Mouse (Mus musculus): ENCODE results near the gene Tox2.

Tox2 gene

DNA sequence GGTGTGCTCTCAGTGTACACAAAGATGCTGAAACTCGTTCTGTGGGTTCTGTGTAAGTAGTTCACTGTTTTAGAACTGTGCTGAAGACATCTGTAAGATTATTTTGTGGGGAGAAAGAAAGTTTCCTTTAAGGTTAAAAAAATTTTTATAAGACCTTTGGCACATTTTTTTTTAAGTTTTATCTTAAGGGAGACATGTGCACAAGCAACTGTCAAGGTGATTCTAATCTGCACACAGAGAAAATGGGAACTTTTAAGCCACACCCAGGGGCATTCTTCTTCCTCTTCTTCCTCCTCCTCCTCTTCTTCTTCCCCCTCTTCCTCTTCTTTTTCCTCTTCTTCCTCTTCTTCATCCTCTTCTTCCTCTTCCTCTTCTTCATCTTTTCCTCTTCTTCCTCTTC lies 120.2 kb downstream of the Tox2 start:
- no peak for DNase-seq (ENCODE audit: low spot score)

DNA sequence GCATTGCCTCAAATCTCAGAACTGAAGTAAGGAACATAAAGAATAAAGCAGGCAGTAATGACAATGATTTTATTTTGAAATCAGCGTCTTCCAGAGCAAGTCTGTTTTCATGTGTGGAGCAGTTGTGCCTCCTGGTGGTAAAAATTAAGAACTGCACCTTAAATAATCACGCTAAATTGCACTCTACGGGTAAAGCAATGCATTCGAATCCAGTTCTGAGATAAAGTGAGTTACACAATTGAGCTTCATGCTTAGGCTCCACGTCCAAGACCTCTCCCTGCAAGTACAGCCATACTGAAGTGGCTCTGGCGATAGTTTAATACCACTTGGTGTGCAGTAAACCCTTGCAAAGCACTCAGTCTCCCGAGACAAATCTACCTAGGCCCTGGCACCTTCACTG lies 127.8 kb downstream of the Tox2 start:
- DNase-seq (ENCODE audit: low spot score) = no peak

DNA sequence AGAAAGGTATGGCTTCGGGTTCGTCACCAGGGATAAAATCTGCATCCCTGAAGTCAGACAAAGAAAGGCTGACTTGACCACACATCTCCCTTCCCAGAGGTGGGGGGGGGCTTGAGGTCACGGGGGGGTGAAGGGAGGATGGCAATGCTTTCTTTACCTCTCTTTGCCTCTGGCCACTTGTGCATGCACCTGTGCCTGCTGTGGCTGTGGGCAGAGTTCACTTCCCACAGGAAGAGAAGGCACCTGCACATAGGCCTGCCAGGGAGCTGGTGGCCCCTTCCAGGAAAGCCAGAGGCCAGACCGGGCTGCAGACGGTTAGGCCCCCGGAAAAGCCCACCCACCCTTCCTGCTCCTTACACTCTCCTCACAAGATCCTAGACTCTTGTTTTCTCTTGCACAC lies 128.5 kb downstream of the Tox2 start:
- no peak for DNase-seq (ENCODE audit: low spot score)

DNA sequence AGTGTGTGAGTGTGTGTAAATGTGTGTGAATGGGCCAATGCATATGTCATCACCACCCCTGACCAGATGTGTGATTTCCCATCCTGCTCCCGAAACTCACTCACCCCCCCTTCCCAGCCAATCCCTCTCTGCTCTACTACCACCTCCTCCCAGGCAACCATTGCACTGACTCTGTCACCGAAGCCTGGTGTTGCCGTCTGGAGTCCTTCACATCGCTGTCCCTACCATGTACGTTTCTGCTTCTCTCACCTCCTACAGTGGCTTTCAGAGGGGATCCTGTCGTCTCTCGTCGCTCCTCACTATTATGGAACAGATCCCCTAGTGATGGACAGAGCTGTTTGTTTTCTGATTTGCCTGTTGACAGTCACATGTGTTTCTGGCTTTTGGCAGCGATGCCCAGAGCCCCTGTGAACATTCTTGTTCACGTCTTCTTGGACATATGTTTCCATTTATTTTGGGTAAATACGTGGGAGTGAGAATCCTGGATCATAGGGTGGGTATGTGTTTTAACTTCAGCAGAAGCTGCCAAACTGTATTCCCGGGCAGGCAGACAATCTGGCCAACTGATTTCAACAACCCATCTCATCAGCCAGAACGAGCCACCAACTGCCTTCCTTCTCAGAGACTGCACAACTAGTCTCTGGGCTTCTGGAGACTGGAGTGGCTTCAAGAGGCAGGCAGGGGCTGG lies 129.6 kb downstream of the Tox2 start:
- no peak for DNase-seq (ENCODE audit: low spot score)

DNA sequence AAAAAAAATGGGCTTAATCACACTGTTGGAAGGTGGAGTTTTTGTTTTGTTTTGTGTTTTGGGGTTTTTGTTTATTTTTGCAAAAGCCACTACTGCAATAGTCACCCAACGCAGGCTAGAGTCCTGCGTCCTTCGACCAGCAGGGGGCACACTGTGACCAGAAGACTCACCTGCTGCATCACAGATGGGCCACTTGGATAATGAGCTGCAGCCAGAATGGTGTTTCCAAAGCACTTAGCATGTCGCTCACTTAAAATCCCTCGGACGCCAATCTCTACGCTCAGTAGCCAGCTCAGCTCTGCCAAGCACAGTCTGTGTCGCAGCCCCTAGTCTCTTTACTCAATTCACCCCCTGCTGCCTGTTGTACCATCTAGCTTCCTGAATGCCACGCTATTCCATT lies 137.3 kb downstream of the Tox2 start:
- DNase-seq (ENCODE audit: low spot score) = no peak

DNA sequence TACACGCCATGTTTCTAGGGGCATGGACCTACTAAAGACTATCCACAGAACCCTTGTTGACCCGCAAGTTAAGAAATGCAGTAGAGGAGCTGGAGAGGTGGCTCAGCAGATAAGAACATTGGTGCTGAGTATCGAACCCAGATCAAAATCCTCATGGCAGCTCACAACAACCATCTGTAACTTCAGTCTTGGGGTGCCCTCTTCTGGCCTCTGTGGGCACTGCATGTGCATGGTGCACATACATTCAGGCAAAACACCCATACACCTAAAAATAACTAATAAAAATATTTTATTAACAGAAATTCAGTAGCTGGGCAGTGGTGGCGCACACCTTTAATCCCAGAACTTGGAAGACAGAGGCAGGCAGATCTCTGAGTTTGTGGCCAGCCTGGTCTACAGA lies 140.7 kb downstream of the Tox2 start:
- DNase-seq (ENCODE audit: low spot score) = no peak

DNA sequence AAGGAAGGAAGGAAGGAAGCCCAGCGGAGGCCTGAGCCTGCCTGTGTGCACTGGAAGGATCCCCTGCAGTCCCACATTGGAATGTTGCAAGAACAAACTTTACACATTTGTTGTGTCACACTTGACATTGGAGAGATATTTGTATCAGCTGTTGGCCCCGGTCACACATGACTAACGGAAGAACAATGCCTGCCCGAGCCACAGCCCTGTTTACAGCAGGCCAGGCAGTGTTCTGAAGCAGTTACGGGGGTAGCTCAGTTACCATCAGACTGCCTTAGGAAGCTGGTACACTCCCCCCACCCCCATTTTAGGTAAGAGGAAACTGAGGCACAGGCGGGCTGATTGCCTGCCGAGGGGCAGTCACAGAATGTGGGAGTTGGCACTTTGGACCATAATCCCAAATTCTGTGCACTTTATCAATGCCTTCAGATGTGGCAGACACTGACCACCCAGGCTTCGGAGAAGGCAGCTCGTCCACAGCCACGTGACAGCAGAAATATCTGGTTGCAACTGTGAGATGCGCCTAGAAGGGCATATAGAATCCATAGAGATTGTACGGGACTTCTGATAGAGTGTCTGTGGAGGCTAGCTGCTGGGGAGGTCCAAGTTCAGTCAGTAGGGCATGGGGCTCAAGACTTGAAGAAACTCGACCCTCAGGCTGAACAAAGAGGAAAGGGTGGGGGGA lies 142.2 kb downstream of the Tox2 start:
- DNase-seq (ENCODE audit: low spot score) = no peak

DNA sequence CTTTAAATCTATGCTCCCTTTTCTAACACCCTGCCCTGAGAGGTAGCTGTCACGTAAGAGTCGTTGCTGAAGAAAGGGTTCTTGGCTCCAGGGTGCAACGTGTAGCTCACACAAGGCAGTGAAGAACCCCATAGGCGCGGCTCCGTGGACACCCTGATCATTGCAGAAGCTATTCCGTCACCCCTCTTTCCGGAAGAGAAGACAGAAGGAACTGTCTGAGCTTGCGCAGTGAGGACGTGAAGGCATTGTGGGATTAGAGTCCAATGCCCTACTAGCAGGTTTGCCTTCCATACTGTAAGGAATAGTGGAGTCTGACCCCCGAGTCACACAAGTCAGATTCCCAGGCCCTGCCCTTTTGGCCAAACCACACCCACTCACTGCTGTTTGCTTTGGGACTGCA lies 143.6 kb downstream of the Tox2 start:
- no peak for DNase-seq (ENCODE audit: low spot score)

DNA sequence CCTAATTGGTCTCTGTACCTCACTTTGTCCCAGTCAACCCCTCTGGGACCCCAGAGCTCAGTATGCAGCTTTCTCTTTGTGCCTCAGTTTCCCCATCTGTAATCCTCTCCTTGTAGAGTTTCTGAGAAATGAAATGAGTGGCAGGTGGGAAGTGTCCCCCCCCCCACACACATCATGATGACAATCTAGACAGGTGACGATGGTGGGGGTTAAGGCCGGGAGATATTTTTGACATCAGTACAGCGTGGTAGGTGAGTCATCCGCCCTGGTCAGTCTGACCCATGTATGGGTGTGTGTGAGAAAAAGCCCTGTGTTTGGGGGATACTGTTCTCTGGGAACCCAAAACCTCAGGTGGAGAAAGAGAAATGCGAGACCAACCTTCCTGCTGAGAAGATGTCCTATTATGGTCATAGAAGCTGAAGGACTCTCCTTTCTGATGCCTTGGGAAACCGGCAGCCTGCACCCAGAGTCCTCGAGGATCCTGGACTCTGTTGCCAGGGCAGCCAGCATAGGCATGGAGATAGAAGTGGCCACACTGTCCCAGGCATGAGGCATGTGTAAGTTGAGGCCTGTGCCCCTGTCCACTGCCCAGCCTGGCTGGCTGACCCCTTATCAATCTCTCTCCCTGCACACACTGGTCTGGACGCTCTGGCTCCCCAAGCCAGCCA lies 144.7 kb downstream of the Tox2 start:
- no peak for DNase-seq (ENCODE audit: low spot score)

DNA sequence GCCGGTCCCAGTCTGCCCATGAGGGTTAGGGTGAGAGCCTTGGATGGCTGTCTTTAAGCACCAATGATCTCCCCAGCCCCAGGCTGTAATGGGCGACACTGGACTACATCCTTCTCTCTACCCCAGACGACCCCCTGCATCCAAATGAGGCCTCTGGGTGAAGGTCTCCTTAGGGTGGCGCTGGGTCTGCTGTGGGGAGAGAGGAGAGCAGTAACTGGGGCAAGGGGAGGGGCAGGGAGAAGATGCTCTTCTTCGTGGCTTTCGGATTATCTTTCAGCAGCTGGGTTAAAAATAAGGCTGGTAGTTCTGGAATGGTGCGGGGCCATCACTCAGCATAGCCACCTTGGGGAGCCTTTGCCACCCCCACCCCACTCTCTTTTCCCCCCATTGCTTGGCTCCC lies 145.8 kb downstream of the Tox2 start:
- DNase-seq (ENCODE audit: low spot score) = no peak

DNA sequence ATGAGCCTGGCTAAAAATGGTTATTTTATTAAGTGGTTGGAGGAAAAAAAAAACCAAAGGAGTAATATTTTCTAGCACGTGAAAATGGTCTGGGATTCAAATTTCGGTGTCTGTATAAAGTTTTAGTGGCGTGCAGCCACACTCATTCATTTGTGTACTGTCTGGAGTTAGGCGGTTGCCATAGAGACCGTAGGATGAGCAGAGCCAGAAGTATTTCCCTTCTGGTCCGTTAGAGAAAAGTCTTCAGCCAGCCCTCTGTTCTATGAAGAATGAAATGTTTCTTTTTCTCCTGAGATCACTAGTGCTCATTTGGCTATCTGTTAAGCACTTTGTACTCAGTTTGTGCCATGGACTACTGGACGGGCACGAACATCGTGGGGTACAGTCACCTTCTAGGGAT lies 146.5 kb downstream of the Tox2 start:
- DNase-seq (ENCODE audit: low spot score) = no peak

DNA sequence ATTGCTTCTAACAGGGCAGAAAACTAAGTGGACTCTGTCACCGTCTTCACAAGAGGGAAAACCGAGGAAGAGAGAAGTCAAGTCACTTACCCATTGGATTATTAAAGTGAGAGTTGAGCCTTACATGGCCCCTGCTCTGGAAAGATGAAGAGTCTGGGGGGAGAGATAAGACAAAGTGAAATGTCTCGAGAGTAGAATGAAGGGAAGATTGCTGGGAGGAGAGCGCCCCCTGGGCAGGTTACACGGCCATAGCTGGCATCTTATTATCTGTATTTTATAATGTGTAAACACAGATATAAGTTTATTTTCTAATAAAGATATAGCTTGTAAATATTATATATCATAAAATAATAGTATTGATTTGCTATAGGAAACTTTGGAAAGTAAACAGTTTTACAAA lies 147.5 kb downstream of the Tox2 start:
- DNase-seq (ENCODE audit: low spot score) = no peak

DNA sequence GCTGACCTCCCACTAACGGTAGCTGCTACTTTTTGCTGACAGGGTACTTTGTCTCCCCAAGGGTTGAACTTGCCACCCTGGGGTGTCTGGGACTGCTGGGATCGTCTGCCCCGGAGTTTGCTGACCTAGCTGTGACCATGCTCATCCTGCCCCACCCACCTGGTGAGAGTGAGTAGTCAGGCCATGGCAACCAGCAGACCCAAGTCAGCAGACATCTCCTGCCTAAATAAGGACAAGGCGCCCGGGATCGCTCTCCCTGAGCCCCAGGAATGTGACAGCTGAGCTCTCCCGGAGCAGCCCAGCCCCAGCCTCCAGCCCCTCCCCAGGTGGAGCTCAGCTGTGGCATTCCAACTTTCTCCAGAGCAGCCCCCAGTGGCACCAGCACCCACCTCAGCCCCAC lies 150.8 kb downstream of the Tox2 start:
- DNase-seq (ENCODE audit: low spot score) = no peak

DNA sequence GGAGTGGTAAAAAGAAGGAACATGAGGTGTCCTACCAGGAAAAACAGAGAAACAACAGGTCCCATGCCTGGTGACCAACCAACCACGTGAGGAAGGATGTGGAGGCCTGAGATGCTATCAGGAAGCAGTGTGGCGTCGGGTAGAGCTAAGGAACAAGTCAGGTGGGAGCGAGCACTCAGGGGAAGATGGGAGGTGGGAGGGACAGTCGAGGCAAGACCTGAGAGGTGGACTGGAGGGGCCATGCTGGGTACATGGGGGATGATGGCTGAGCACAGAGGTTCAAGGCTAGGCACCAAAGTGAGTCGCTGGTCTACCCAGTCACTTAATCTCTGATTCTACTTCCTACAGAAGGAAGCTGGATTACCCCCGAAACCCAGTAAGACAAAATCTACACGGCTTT lies 152.7 kb downstream of the Tox2 start:
- DNase-seq (ENCODE audit: low spot score) = no peak

DNA sequence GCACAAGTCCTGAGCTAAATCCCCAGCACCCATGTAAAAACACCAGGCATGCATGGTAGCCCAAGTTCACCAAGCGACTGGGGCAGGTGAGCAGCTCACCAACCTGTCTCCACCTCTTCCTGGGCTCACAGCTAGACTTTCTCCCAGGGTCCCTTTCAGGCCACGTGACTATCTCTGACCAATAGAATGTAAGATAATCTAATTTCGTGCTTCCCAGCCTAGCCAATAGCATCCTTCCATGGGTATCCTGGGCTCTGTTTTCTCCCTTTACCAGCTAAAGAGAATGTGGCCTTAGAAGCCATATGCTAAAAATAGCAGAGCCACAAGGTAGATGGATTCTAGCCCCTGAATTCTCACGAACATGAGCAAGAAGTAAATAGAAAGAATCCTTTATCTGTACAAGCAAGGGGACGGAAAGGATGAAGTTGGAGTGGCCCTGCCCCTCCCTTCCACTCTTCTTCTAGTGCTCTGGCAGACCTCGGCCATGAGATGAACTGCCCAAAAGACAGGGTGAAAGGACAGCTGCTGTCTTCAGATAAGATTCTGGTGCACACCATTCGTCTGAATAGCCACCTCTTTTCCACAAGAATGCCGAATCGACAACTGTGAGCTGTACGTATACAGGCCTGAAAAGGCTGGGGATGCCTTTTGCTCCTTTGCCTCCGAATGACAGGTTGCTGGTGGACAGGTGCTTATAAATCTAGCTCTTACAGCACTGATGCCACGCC lies 153.4 kb downstream of the Tox2 start:
- no peak for DNase-seq (ENCODE audit: low spot score)

DNA sequence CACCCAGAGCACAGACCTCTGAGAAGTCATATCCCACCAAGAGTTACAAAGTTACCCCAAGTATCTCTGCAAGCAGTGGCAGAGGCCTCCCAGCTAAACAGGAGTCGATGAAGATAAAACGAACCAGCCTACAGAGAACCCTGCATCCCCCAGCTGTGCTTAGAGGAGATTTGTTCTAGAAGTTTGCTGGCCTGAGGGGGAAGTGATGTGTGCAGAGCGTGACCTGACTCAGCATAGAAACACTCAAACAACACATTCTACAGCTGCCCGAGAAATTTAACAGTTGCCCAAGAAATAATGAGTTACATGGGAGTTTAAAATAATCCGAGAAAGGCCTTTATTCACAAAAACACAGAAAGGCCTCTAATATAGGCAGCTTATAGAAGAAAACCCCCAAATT lies 155.7 kb downstream of the Tox2 start:
- no peak for DNase-seq (ENCODE audit: low spot score)

DNA sequence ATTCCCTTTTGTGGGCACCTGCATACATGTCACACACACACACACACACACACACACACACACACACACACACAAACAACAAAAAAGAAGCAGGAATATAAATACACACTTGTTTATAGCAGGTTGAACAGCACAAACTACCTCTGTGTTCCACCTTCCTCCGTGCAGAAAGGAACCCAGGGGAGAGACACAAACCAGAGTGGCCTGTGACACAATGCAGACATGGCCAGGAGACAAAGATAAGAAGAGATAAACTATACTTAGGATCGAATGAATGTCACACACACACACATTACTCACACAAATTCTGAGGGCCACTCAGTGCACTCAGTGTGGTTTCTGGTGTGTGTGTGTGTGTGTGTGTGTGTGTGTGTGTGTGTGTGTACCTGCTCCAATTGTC lies 156.3 kb downstream of the Tox2 start:
- no peak for DNase-seq (ENCODE audit: low spot score)

DNA sequence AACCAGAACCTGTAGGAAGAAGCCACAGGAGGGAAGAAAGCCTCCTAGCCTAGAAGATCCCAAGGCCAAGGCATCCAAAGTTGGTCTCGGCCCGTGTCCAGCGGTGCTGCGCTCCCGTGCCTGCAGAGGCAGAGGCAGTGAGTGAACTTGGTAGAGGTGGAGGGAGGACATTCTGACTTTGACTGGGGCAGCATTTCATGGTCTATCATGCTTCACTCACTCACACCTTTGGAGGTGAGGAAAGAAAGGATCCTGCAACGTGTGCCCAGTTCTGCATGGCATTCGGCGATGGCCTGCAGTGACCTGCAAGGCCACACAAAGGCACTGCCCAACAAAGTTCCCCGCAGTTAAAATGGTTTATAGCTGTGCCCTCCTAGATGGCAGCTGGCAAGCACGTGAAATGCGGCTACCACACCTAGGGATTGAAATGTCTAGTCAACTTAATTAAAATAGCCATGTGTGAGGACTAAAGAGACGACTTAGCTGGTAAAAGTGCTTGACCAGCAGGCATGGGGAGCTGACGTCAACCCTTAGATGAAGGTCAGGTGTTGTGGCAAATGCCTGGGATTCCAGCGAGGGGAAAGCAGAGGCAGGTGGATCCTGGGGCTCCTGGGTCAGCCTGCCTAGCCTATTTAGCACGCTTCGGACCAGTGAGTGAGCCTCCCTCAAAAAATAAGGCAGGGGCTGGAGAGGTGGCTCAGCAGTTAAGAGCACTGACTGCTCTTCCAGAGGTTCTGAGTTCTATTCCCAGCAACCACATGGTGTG lies 158.1 kb downstream of the Tox2 start:
- no peak for DNase-seq (ENCODE audit: low spot score)

DNA sequence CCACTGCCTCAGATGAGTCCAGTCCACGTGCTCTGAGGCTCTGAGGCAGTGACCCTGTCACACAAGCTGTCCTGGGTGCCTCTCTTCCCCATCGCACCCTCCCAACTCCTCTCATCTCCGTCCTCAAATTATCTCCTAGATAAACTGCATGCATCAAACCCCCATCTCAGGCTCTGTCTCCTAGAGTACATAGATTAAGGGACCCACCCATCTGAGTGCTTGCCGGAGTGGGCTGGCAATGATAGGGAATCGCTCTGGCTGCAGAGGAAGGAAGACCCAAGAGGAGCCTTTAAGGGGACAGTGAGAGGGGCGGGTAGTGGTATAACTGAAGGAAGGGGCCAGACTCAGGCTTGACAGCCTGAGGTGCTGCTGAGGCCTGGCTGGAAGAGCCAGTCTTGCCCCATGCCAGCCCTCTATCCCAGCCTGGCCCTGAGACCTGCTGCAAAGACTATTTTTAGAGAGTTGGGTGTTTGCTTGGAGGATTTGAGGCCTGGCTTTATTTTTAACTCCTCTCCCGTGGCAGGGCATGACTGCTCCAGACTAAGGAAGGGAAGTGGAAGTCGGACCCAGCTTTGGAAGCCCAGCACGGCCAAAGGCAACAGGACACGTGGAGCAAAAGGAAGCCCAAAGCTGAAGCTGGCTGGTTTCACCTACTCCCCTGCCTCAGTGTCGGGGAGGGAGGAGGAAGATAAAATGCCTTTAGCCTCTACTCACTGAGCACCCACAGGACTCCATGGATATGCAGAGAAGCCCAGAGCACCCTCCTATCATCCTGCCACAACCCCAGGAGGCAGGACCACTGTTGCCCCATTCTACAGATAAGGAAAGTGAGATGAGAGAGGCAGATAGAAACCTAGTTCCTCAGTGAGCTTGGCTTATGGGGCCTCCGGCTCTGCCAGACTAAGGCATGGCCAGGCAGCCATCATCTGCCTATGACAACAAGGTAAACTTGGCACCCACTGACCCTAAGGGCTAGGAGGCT lies 160.3 kb downstream of the Tox2 start:
- DNase-seq (ENCODE audit: low spot score) = no peak

DNA sequence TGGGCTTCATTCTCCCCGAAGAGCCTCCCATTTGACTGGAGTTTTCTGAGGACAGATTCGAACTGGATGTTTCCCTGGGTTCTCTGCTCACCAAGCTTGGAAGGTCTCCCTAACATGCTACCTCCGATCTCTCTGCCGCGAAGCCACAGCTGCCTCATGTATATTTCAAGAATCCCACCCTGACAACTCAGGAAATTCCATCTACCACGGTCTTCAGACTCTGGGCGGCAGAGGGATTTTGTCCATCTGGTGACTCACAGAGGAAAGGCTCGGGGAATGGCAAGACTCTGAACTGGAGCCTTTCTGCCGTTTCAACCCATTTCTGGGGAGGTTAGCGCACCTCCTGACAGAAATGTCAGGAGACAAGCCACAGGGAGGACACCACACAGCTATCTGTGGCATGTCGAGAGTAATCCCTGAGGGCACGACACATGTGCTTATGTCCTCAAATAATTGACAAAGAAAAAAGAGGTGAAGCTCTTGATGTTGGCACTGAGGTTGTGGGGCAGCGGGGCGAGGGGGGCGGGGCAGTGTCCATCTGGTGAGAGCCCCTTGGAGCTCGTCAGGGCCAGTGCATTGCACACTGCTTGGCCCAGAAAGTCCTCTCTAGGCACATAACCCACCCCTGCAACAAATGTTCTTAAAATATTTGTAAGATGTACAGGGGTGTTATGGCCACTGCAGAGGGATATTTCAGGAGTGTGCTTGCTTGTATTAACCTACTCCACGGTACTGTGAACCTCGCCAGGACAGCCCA lies 162.0 kb downstream of the Tox2 start:
- no peak for DNase-seq (ENCODE audit: low spot score)
